Mouse (Mus musculus) embryonic facial prominence, embryonic 12.5 days (tissue): Measurements from ENCODE around the gene Olfr914. TPM values are rescaled to one million over a fixed set of nuclear protein-coding genes. Genes with fewer than 3 reads are reported as not detected.

Source experiments
- ATAC-seq: fragments of 200-750 bp; cut with Nextera tagmentation; 2 replicates; pipeline ENCODE4 v1.8.0; 2017; ENCODE audit not compliant: insufficient number of reproducible peaks, insufficient read depth, low FRiP score, low TSS enrichment
- H3K27ac ChIP-seq: fragments of 300-500 bp; sonication (generic); 2 replicates; pipeline ENCODE4 v1.5.1; 2016; ENCODE audit warnings: mild to moderate bottlenecking
- H3K27me3 ChIP-seq: fragments of 300-500 bp; sonication (generic); 2 replicates; pipeline ENCODE4 v1.6.1; 2016; ENCODE audit warnings: mild to moderate bottlenecking, moderate library complexity
- H3K36me3 ChIP-seq: fragments of 300-500 bp; sonication (generic); 2 replicates; pipeline ENCODE4 v1.6.1; 2016; ENCODE audit warnings: mild to moderate bottlenecking
- H3K4me1 ChIP-seq: fragments of 300-500 bp; sonication (generic); 2 replicates; pipeline ENCODE4 v1.6.1; 2016
- H3K4me2 ChIP-seq: fragments of 300-500 bp; sonication (generic); replicated peaks from 2 replicates; pipeline ENCODE4 v1.6.1; 2016; ENCODE audit warnings: mild to moderate bottlenecking, moderate library complexity
- H3K4me3 ChIP-seq: fragments of 300-500 bp; sonication (generic); 2 replicates; pipeline ENCODE4 v1.5.1; 2016; ENCODE audit warnings: mild to moderate bottlenecking
- H3K9ac ChIP-seq: fragments of 300-500 bp; sonication (generic); 2 replicates; pipeline ENCODE4 v1.6.1; 2016; ENCODE audit warnings: mild to moderate bottlenecking, moderate library complexity
- H3K9me3 ChIP-seq: fragments of 300-500 bp; sonication (generic); 2 replicates; pipeline ENCODE4 v1.6.1; 2016; ENCODE audit warnings: mild to moderate bottlenecking, moderate library complexity
- whole genome bisulfite sequencing: fragments of 180-500 bp; shearing (Covaris S2); methylation state at CpG from one replicate; pipeline ENCODE4 v1.1.7; 2016; 5-methylcytosine and 5-hydroxymethylcytosine counted together
- polyA plus RNA-seq: library from polyadenylated mRNA; unstranded; fragments of >200 nt; fragmentation: Nextera tagmentation; extraction: Ambion mirVana; gene quantifications from 2 replicates; pipeline ENCODE4 v1.2.1, GENCODE M21; 2016

The Olfr914 gene
- polyA plus RNA-seq, result not detected in 2 replicates

- no peak for ATAC-seq
- WGBS, result 78% methylated on average over 2 of the region's 2 CpGs
- Histone ChIP-seq H3K4me2 (no peak within 1 kb of the TSS), H3K9me3 (no peaks in the 10 kb centered on the region), H3K36me3 (no peaks in the 10 kb centered on the region), H3K27me3 (no peaks in the 10 kb centered on the region), H3K4me1 (no peaks in the 10 kb centered on the region), H3K27ac (no peak within 1 kb of the TSS), H3K9ac (no peak within 1 kb of the TSS), H3K4me3 (no peak within 1 kb of the TSS)
Measured at GRCm38 (mm10) chr9:38604802-38605201, at the start of gene Olfr914. Gene Olfr914, plus strand, starts transcription at chr9:38605102.

GRCm38 (mm10) chr9:38579878-38580277 is 25.0 kb upstream of the Olfr914 start, which contains the start of gene Olfr912:
Gene Olfr912, plus strand, starts transcription at chr9:38580178.
- Histone ChIP-seq H3K9me3 (no peaks in the 10 kb centered on the region), H3K36me3 (no peaks in the 10 kb centered on the region), H3K4me3 (no peak within 1 kb of the TSS), H3K27me3 (no peaks in the 10 kb centered on the region), H3K4me1 (no peaks in the 10 kb centered on the region), H3K27ac (no peak within 1 kb of the TSS), H3K9ac (no peak within 1 kb of the TSS), H3K4me2 (no peak within 1 kb of the TSS)
- no peak for ATAC-seq
- WGBS, result 72% methylated on average over 1 of the region's 1 CpGs

GRCm38 (mm10) chr9:38591056-38591455 is 13.8 kb upstream of the Olfr914 start:
- no peak for ATAC-seq
- Histone ChIP-seq H3K4me3 (no peak overlapping the region), H3K4me2 (no peak overlapping the region), H3K36me3 (no peaks in the 10 kb centered on the region), H3K9me3 (no peaks in the 10 kb centered on the region), H3K27ac (no peak overlapping the region), H3K9ac (no peak overlapping the region), H3K27me3 (no peaks in the 10 kb centered on the region), H3K4me1 (no peaks in the 10 kb centered on the region)
- WGBS, result 56% methylated on average over 1 of the region's 1 CpGs

DNA sequence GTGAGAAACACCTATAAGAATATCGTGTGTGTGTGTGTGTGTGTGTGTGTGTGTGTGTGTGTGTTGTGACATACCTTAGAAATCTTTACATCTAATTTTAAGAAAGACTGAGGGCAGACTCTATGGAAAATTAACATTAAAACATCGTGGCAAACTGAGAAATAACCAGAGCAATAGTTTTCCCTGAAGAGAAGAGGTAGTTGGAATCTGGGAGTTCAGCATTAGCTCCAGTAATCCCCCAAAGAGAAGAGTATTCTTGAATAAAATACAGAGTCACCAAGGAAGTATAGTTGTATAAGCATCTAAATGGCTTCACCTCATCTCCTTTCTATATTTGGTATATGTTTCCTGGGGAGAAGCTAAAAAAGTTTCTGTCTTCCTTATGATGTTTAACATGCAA is 12.4 kb upstream of the Olfr914 start, which contains the start of gene Olfr913:
Gene Olfr913 (plus strand): TSS at position 301 of the 400 bp plus-strand sequence.
- no peak within 1 kb of the TSS for H3K4me2 ChIP-seq
- H3K27me3 ChIP-seq, result no peaks in the 10 kb centered on the region
- no peaks in the 10 kb centered on the region for H3K9me3 ChIP-seq
- H3K9ac ChIP-seq, result no peak within 1 kb of the TSS
- H3K4me3 ChIP-seq, result no peak within 1 kb of the TSS
- no peaks in the 10 kb centered on the region for H3K36me3 ChIP-seq
- ATAC-seq, result no peak
- H3K27ac ChIP-seq, result no peak within 1 kb of the TSS
- 68% methylated on average over 2 of the region's 2 CpGs for WGBS
- H3K4me1 ChIP-seq, result no peaks in the 10 kb centered on the region

GRCm38 (mm10) chr9:38632406-38632805 is 27.5 kb downstream of the Olfr914 start:
- no peak for ATAC-seq
- H3K36me3 ChIP-seq, result no peaks in the 10 kb centered on the region
- H3K27me3 ChIP-seq, result no peaks in the 10 kb centered on the region
- WGBS, result 77% methylated on average over 4 of the region's 4 CpGs
- H3K4me3 ChIP-seq, result no peak overlapping the region
- no peaks in the 10 kb centered on the region for H3K4me1 ChIP-seq
- no peaks in the 10 kb centered on the region for H3K9me3 ChIP-seq
- no peak overlapping the region for H3K9ac ChIP-seq
- H3K27ac ChIP-seq, result no peak overlapping the region
- no peak overlapping the region for H3K4me2 ChIP-seq

GRCm38 (mm10) chr9:38659775-38660174 is 54.9 kb downstream of the Olfr914 start, which contains the start of gene Olfr916:
Gene Olfr916, minus strand, starts transcription at chr9:38659875.
- Histone ChIP-seq H3K9ac (no peak within 1 kb of the TSS), H3K36me3 (no peaks in the 10 kb centered on the region), H3K4me3 (no peak within 1 kb of the TSS), H3K27ac (no peak within 1 kb of the TSS), H3K4me1 (no peaks in the 10 kb centered on the region), H3K9me3 (no peaks in the 10 kb centered on the region), H3K4me2 (no peak within 1 kb of the TSS), H3K27me3 (no peaks in the 10 kb centered on the region)
- 64% methylated on average over 1 of the region's 1 CpGs for WGBS
- no peak for ATAC-seq

Other genes starting within 250 kb of the Olfr914 start
- not detected in 2 replicates for gene Olfr250, start 238.2 kb upstream of the Olfr914 start, polyA plus RNA-seq
- gene Olfr251, start 228.0 kb upstream of the Olfr914 start, polyA plus RNA-seq, result not detected in 2 replicates
- not detected in 2 replicates for gene Olfr147, start 203.4 kb upstream of the Olfr914 start, polyA plus RNA-seq
- not detected in 2 replicates for gene Olfr901, start 175.6 kb upstream of the Olfr914 start, polyA plus RNA-seq
- not detected in 2 replicates for gene Olfr902, start 157.4 kb upstream of the Olfr914 start, polyA plus RNA-seq
- gene Olfr904, start 142.0 kb upstream of the Olfr914 start, polyA plus RNA-seq, result not detected in 2 replicates
- not detected in 2 replicates for gene Olfr905, start 134.0 kb upstream of the Olfr914 start, polyA plus RNA-seq
- not detected in 2 replicates for gene Olfr906, start 118.0 kb upstream of the Olfr914 start, polyA plus RNA-seq
- gene Olfr907, start 109.3 kb upstream of the Olfr914 start, polyA plus RNA-seq, result not detected in 2 replicates
- not detected in 2 replicates for gene Olfr911-ps1, start 83.5 kb upstream of the Olfr914 start, polyA plus RNA-seq
- not detected in 2 replicates for gene Olfr910, start 67.3 kb upstream of the Olfr914 start, polyA plus RNA-seq
- gene Olfr912, start 24.9 kb upstream of the Olfr914 start, polyA plus RNA-seq, result not detected in 2 replicates
- not detected in 2 replicates for gene Olfr913, start 12.3 kb upstream of the Olfr914 start, polyA plus RNA-seq
- not detected in 2 replicates for gene Olfr916, start 54.8 kb downstream of the Olfr914 start, polyA plus RNA-seq
- not detected in 2 replicates for gene Olfr917, start 60.7 kb downstream of the Olfr914 start, polyA plus RNA-seq
- not detected in 2 replicates for gene Olfr918, start 69.5 kb downstream of the Olfr914 start, polyA plus RNA-seq
- gene Olfr919, start 98.6 kb downstream of the Olfr914 start, polyA plus RNA-seq, result not detected in 2 replicates
- gene Vwa5a, start 113.2 kb downstream of the Olfr914 start, polyA plus RNA-seq, result 16.3 and 16.4 TPM in 2 replicates
- 0.04 TPM in 1 of 2 replicates, not detected in the other for gene Olfr920, start 147.2 kb downstream of the Olfr914 start, polyA plus RNA-seq
- gene Olfr921, start 168.0 kb downstream of the Olfr914 start, polyA plus RNA-seq, result not detected in 2 replicates
- gene Olfr922, start 209.5 kb downstream of the Olfr914 start, polyA plus RNA-seq, result not detected in 2 replicates
- gene Olfr923, start 221.4 kb downstream of the Olfr914 start, polyA plus RNA-seq, result not detected in 2 replicates
- gene Olfr924, start 239.3 kb downstream of the Olfr914 start, polyA plus RNA-seq, result not detected in 2 replicates
- gene Olfr26, start 250.0 kb downstream of the Olfr914 start, polyA plus RNA-seq, result not detected in 2 replicates